In the genomic region with DNA sequence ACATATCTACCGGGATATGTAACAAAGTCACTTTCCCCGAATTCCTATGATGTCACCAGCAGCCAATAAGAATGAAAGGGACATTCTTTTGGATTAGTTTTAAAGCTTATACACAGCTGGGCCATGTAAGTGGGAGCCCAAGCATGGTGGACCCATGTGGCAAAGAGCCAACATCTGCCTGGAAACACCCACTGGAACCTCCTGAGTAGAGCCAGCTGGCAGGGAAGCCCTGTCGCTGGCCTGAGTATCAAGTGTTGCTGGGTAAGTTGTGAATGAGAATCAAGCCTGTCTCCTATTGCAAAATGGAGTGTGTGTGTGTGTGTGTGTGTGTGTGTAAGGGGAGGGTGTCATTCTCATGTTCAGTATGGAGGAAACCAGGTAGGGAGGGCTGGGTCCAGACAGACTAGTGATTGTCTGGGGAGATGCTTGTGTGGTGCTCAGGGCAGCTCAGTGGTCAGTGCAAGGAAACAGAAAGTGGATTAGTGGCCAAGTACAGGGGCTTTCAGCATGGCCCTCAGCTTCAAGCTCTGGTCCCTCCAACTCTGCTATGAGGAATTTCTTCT, we compare ENCODE assay signal across 14 mouse cellular contexts. TPM values are rescaled to one million over a fixed set of nuclear protein-coding genes. Genes with fewer than 3 reads are reported as not detected.
DNase-seq lines count a peak whose midpoint lies in the region; ATAC-seq and TF ChIP-seq lines count a peak whose summit lies in the region.
"Had no signal": no experiment of that assay in that cellular context is flagged by ENCODE, and none has a peak within 500 bp of the region (broad histone marks: within the 10 kb centered on the region; RNA-seq: fewer than 3 reads in every experiment).

No protein-coding gene starts in this region.

- WGBS in embryonic facial prominence, embryonic 12.5 days = 54% methylated on average over 3 of the region's 3 CpGs
- WGBS in lung, embryonic 16.5 days = 33% methylated on average over 3 of the region's 3 CpGs

- H3K4me2 ChIP-seq in embryonic facial prominence, embryonic 12.5 days (replicated peaks) = no peak overlapping the region
- no peak overlapping the region for H3K4me2 ChIP-seq in lung, embryonic 16.5 days (ENCODE audit: low read depth, low read length)
- H3K4me2 ChIP-seq: hindbrain, embryonic 13.5 days; midbrain, embryonic 13.5 days had no signal

- H3K27me3 ChIP-seq in embryonic facial prominence, embryonic 12.5 days = no peaks in the 10 kb centered on the region
- no peaks in the 10 kb centered on the region for H3K27me3 ChIP-seq in lung, embryonic 16.5 days (ENCODE audit: control insufficient read depth, insufficient read depth, low read depth, low read length)
- H3K27me3 ChIP-seq: hindbrain, embryonic 13.5 days; midbrain, embryonic 13.5 days had no signal

- no peak for TF ChIP-seq CTCF in gastrocnemius, adult 2 months (IDR thresholded peaks at IDR 0.05)

- ATAC-seq in embryonic facial prominence, embryonic 12.5 days (ENCODE audit: insufficient number of reproducible peaks, insufficient read depth, low FRiP score, low TSS enrichment) = peak; percentile 64; the same call in 1 of the 2 replicates
- peak; percentile 96 for ATAC-seq in lung, embryonic 16.5 days (ENCODE audit: low read depth)
- ATAC-seq: CD4-positive, CD25-positive, alpha-beta regulatory T cell, adult 4 months; midbrain, embryonic 13.5 days had no signal

- intact Hi-C loops in gastrocnemius, adult 2 months (cut with DNase I) = no loop called here

- no peaks in the 10 kb centered on the region for H3K36me3 ChIP-seq in embryonic facial prominence, embryonic 12.5 days
- H3K36me3 ChIP-seq in lung, embryonic 16.5 days (ENCODE audit: control insufficient read depth, insufficient read depth, low read length) = no peaks in the 10 kb centered on the region
- H3K36me3 ChIP-seq: hindbrain, embryonic 13.5 days; midbrain, embryonic 13.5 days had no signal

- no peaks in the 10 kb centered on the region for H3K9me3 ChIP-seq in embryonic facial prominence, embryonic 12.5 days
- H3K9me3 ChIP-seq in lung, embryonic 16.5 days (ENCODE audit: control insufficient read depth, low read length) = no peaks in the 10 kb centered on the region
- H3K9me3 ChIP-seq: hindbrain, embryonic 13.5 days; midbrain, embryonic 13.5 days had no signal

- H3K4me3 ChIP-seq in gastrocnemius, adult 2 months = no peak overlapping the region
- no peak overlapping the region for H3K4me3 ChIP-seq in embryonic facial prominence, embryonic 12.5 days
- H3K4me3 ChIP-seq in lung, embryonic 16.5 days (ENCODE audit: low read length) = no peak overlapping the region
- H3K4me3 ChIP-seq: hindbrain, embryonic 13.5 days; midbrain, embryonic 13.5 days had no signal

- no peak overlapping the region for H3K27ac ChIP-seq in gastrocnemius, adult 2 months
- H3K27ac ChIP-seq in embryonic facial prominence, embryonic 12.5 days = no peak overlapping the region
- no peak overlapping the region for H3K27ac ChIP-seq in lung, embryonic 16.5 days (ENCODE audit: low read length)
- H3K27ac ChIP-seq: hindbrain, embryonic 13.5 days; midbrain, embryonic 13.5 days had no signal

- H3K9ac ChIP-seq in embryonic facial prominence, embryonic 12.5 days = no peak overlapping the region
- H3K9ac ChIP-seq in lung, embryonic 16.5 days (ENCODE audit: low read length) = no peak overlapping the region
- H3K9ac ChIP-seq: hindbrain, embryonic 13.5 days; midbrain, embryonic 13.5 days had no signal

- peaks cover 4% of the 10 kb centered on the region; the same call in 1 of the 2 replicates for H3K4me1 ChIP-seq in embryonic facial prominence, embryonic 12.5 days
- peaks cover 11% of the 10 kb centered on the region for H3K4me1 ChIP-seq in lung, embryonic 16.5 days (replicated peaks; ENCODE audit: control insufficient read depth, insufficient read depth, low read length)

- DNase-seq in gastrocnemius, postnatal 10 days = peak; percentile 55
- DNase-seq in gastrocnemius, adult 2 months = no peak
- peak; percentile 29 for DNase-seq in kidney, postnatal 14 days
- no peak for DNase-seq in kidney, adult 8-10 months
- DNase-seq in T-cell, adult 2 months (ENCODE audit: low spot score) = no peak
- no peak for DNase-seq in thymus, postnatal 10 days (ENCODE audit: low spot score in 2 of 2)
- DNase-seq: cerebellum, adult 11-12 months; thymus, postnatal 36 days had no signal

RNA-seq across cellular contexts. Expression of a gene that starts 59.5 kb away (rescaled TPM):
- total RNA-seq in gastrocnemius, postnatal 10 days (2021) = not detected
- total RNA-seq in gastrocnemius, adult 2 months (2021) = not detected
- polyA plus RNA-seq in embryonic facial prominence, embryonic 12.5 days (2016; fragmentation: Nextera tagmentation; extraction: Ambion mirVana) = not detected in 2 replicates
- not detected in 2 replicates for polyA plus RNA-seq in lung, embryonic 16.5 days (2015; fragmentation: Nextera tagmentation; extraction: Ambion mirVana)
- total RNA-seq: left cerebral cortex, postnatal 36 days had no signal
- polyA plus RNA-seq: CD4-positive, CD25-positive, alpha-beta regulatory T cell, adult 4 months; hindbrain, embryonic 13.5 days; midbrain, embryonic 13.5 days had no signal

Comparison
In these comparisons a context has a peak if more than half of its experiments do, and no peak if none do; other contexts are left out.
1. DNase-seq: peak in gastrocnemius, postnatal 10 days (single experiment) and kidney, postnatal 14 days (single experiment); none in gastrocnemius, adult 2 months (single experiment), kidney, adult 8-10 months (0 of 2), T-cell, adult 2 months (single experiment) and thymus, postnatal 10 days (0 of 2).